Mouse (Mus musculus): ENCODE measurements around the gene Trpv3.
"Not testable (repeated sequence)": the region's sequence is repeated elsewhere in the genome, so short reads cannot be mapped to it uniquely, and the experiment has no call there.

Gene Trpv3

GRCm38 (mm10) chr11:73283926-73284325, 16.7 kb downstream of the Trpv3 start:
- in situ Hi-C loops (cut with MboI; ENCODE audit: unreplicated experiment in 2 of 2) = no loop called here

GRCm38 (mm10) chr11:73284351-73284750, 17.2 kb downstream of the Trpv3 start:
- in situ Hi-C loops (cut with MboI; ENCODE audit: unreplicated experiment in 2 of 2) = no loop called here

- in situ Hi-C loops (cut with MboI; ENCODE audit: unreplicated experiment in 2 of 2) = no loop called here
These were observed 22.4 kb downstream of the Trpv3 start for GRCm38 (mm10) chr11:73289621-73290020.

GRCm38 (mm10) chr11:73303123-73303522, 35.9 kb downstream of the Trpv3 start:
- in situ Hi-C loops (cut with MboI; ENCODE audit: unreplicated experiment in 2 of 2) = no loop called here

GRCm38 (mm10) chr11:73315961-73316360, 48.8 kb downstream of the Trpv3 start:
- in situ Hi-C loops (cut with MboI; ENCODE audit: unreplicated experiment in 2 of 2) = no loop called here

GRCm38 (mm10) chr11:73318581-73318980, 51.4 kb downstream of the Trpv3 start:
- in situ Hi-C loops (cut with MboI; ENCODE audit: unreplicated experiment in 2 of 2) = not testable (repeated sequence)

GRCm38 (mm10) chr11:73321064-73321463, 53.9 kb downstream of the Trpv3 start:
- in situ Hi-C loops (cut with MboI; ENCODE audit: unreplicated experiment in 2 of 2) = not testable (repeated sequence)

- in situ Hi-C loops (cut with MboI; ENCODE audit: unreplicated experiment in 2 of 2) = no loop called here
These were observed 57.0 kb downstream of the Trpv3 start for GRCm38 (mm10) chr11:73323906-73324830.

GRCm38 (mm10) chr11:73326485-73326886, 59.3 kb downstream of the Trpv3 start:
- in situ Hi-C loops (cut with MboI; ENCODE audit: unreplicated experiment in 2 of 2) = no loop called here

GRCm38 (mm10) chr11:73327361-73327760, 60.2 kb downstream of the Trpv3 start:
- in situ Hi-C loops (cut with MboI; ENCODE audit: unreplicated experiment in 2 of 2) = no loop called here

GRCm38 (mm10) chr11:73329442-73329841, 62.3 kb downstream of the Trpv3 start, which contains the start of the genes Aspa, Gm49340 and Spata22:
TSS of gene Aspa (minus strand) at chr11:73329596.
TSS of gene Gm49340 (plus strand) at chr11:73329741.
TSS of gene Spata22 (plus strand) at chr11:73329741.
- in situ Hi-C loops (cut with MboI; ENCODE audit: unreplicated experiment in 2 of 2) = no loop called here

- in situ Hi-C loops (cut with MboI; ENCODE audit: unreplicated experiment in 2 of 2) = no loop called here
These were observed 66.2 kb downstream of the Trpv3 start for GRCm38 (mm10) chr11:73333357-73333756.

- in situ Hi-C loops (cut with MboI; ENCODE audit: unreplicated experiment in 2 of 2) = no loop called here
These were observed 69.7 kb downstream of the Trpv3 start for GRCm38 (mm10) chr11:73336919-73337318.
